Mouse (Mus musculus) bone marrow, adult 2 months (tissue): ENCODE results near the gene Col6a1.

Experiments
- CTCF ChIP-seq: fragments of 200-500 bp; IDR thresholded peaks from 2 replicates; pipeline ENCODE4 v1.5.1; 2011; ENCODE audit warnings: low read length, control low read depth; ENCODE audit not compliant: control insufficient read depth, insufficient read depth
- POLR2A ChIP-seq: fragments of 200-500 bp; IDR thresholded peaks from 2 replicates; pipeline ENCODE4 v1.6.1; 2011; ENCODE audit warnings: low read depth, mild to moderate bottlenecking, control low read depth, low read length, borderline replicate concordance; ENCODE audit not compliant: control insufficient read depth

DNA sequence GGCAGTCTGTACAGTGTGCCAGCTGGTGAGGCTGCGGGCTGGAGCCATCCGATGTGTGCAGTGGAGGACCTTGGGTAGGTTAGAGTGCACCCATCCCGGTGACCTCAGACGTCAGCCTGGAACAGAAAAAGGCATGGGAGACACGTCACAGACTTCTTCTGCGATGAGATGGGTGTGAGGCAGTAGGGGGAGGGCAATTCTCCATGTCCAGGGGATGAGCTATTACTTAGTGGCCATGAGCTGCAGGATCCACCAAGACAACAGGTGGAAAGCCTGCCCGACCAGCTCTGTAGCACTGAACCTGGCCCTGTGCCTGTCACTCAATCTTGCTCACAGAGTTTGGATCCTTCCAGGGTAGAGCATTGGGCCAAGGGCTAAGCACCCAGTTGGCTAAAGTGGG lies 36.4 kb upstream of the Col6a1 start:
- no peak for TF ChIP-seq POLR2A
- no peak for TF ChIP-seq CTCF
